Mouse (Mus musculus) E14TG2a.4 (cell line): ENCODE data around the gene Nab1.

Experiments
- CTCF ChIP-seq: conservative IDR thresholded peaks from 2 replicates; pipeline ENCODE4 v1.5.1; 2014; ENCODE audit warnings: low read length
- NANOG ChIP-seq: IDR thresholded peaks from 2 replicates; pipeline ENCODE4 v1.6.1; 2014; ENCODE audit warnings: borderline replicate concordance, low read length, mixed read lengths

DNA sequence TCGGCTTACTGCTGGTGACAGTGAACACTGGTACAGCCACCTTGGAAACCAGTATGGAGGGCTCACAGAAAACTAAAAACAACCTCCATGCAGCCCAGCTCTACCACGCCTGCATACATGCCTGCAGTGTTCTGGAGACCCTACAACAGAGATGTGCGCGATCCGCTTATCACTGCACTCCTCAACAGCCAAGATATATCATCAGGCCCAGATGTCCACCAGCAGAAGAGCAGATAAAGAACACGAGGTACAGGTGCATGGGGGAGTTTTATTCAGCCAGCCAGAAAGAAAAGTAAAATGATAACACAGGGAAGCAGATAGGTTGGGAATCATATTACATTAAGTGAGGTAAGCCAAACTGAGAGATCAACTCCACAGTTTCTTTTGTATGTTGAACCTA lies 37.2 kb downstream of the Nab1 start:
- TF ChIP-seq CTCF: no peak
- no peak for TF ChIP-seq NANOG
